Mouse (Mus musculus): ENCODE measurements around the gene Elp4. TPM values are rescaled to one million over a fixed set of nuclear protein-coding genes. Genes with fewer than 3 reads are reported as not detected.

Gene Elp4
- total RNA-seq, 1 experiment = 15.6 TPM

DNA sequence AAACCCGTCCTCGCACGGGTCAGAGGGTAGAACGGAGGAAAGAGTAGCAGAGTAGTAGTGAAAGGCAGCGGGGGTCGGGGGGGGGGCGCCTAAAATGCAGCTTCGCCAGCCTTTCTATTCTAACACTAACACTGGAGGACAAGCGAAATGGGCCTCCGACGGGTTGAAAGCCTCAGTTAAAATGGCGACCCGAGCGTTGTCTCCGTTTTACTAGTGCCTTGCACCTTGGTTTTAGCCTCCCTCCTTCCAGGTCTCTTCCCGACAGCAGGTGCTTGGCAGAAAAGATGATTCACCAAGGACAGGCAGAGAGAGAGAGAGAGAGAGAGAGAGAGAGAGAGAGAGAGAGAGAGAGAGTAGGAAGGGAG, 231.8 kb downstream of the Elp4 start:
- in situ Hi-C loops (cut with MboI; ENCODE audit: low sequenced_read_pairs in 2 of 2, unreplicated experiment in 2 of 2) = loop anchor here in 1 of 2 experiments (5.0 kb wide), 1 partner anchor 540 kb away; no protein-coding TSS in a partner anchor
- no peak for DNase-seq (ENCODE audit: low read depth, low spot score)
- no peak overlapping the region for H3K9ac ChIP-seq (ENCODE audit: insufficient read depth, low read depth, low read length, poor library complexity, severe bottlenecking)
- no peak overlapping the region for H3K27ac ChIP-seq (ENCODE audit: insufficient read depth, low read depth, low read length, poor library complexity, severe bottlenecking)
- no peaks in the 10 kb centered on the region for H3K9me3 ChIP-seq (ENCODE audit: control insufficient read depth, insufficient read depth, low read depth, low read length)
- no peak overlapping the region for H3K4me3 ChIP-seq (ENCODE audit: insufficient read depth in 1 of 2, low read depth in 1 of 2, low read length in 2 of 2, poor library complexity in 1 of 2, severe bottlenecking in 1 of 2)
- H3K4me1 ChIP-seq (ENCODE audit: control insufficient read depth in 2 of 2, insufficient read depth in 2 of 2, low read length in 2 of 2, poor library complexity in 1 of 2) = peaks cover 0 to 4% of the 10 kb centered on the region in 2 experiments; a peak in 1 of 4 replicates
- no peaks in the 10 kb centered on the region for H3K36me3 ChIP-seq (ENCODE audit: control insufficient read depth, insufficient read depth, low read length, poor library complexity, severe bottlenecking)
- TF ChIP-seq HCFC1 (IDR thresholded peaks at IDR 0.05; ENCODE audit: borderline replicate concordance, insufficient read depth, low read length) = no peak
- TF ChIP-seq ZNF384 (IDR thresholded peaks at IDR 0.05; ENCODE audit: low read depth, low read length) = no peak
- TF ChIP-seq ZC3H11A (IDR thresholded peaks at IDR 0.05; ENCODE audit: borderline replicate concordance, low read depth, low read length) = no peak
- no peak for TF ChIP-seq MAFK (IDR thresholded peaks at IDR 0.05; ENCODE audit: insufficient read depth, low read depth, low read length)
- no peak for TF ChIP-seq CHD2 (IDR thresholded peaks at IDR 0.05; ENCODE audit: low read depth, low read length)

GRCm38 (mm10) chr2:105671798-105672595, 232.4 kb downstream of the Elp4 start:
- Histone ChIP-seq H3K27ac (ENCODE audit: insufficient read depth, low read depth, low read length, poor library complexity, severe bottlenecking) (no peak overlapping the region), H3K4me3 (ENCODE audit: insufficient read depth in 1 of 2, low read depth in 1 of 2, low read length in 2 of 2, poor library complexity in 1 of 2, severe bottlenecking in 1 of 2) (no peak overlapping the region), H3K9me3 (ENCODE audit: control insufficient read depth, insufficient read depth, low read depth, low read length) (no peaks in the 10 kb centered on the region), H3K36me3 (ENCODE audit: control insufficient read depth, insufficient read depth, low read length, poor library complexity, severe bottlenecking) (no peaks in the 10 kb centered on the region), H3K9ac (ENCODE audit: insufficient read depth, low read depth, low read length, poor library complexity, severe bottlenecking) (no peak overlapping the region), H3K4me1 (ENCODE audit: control insufficient read depth in 2 of 2, insufficient read depth in 2 of 2, low read length in 2 of 2, poor library complexity in 1 of 2) (peaks cover 0 to 6% of the 10 kb centered on the region in 2 experiments; a peak in 1 of 4 replicates)
- in situ Hi-C loops (cut with MboI; ENCODE audit: low sequenced_read_pairs in 2 of 2, unreplicated experiment in 2 of 2) = loop anchor here in 1 of 2 experiments (5.0 kb wide), 1 partner anchor 540 kb away; no protein-coding TSS in a partner anchor
- no peak for DNase-seq (ENCODE audit: low read depth, low spot score)
- TF ChIP-seq ZC3H11A (IDR thresholded peaks at IDR 0.05; ENCODE audit: borderline replicate concordance, low read depth, low read length) (no peak), CHD2 (IDR thresholded peaks at IDR 0.05; ENCODE audit: low read depth, low read length) (no peak), ZNF384 (IDR thresholded peaks at IDR 0.05; ENCODE audit: low read depth, low read length) (no peak), MAFK (IDR thresholded peaks at IDR 0.05; ENCODE audit: insufficient read depth, low read depth, low read length) (no peak), HCFC1 (IDR thresholded peaks at IDR 0.05; ENCODE audit: borderline replicate concordance, insufficient read depth, low read length) (no peak)

DNA sequence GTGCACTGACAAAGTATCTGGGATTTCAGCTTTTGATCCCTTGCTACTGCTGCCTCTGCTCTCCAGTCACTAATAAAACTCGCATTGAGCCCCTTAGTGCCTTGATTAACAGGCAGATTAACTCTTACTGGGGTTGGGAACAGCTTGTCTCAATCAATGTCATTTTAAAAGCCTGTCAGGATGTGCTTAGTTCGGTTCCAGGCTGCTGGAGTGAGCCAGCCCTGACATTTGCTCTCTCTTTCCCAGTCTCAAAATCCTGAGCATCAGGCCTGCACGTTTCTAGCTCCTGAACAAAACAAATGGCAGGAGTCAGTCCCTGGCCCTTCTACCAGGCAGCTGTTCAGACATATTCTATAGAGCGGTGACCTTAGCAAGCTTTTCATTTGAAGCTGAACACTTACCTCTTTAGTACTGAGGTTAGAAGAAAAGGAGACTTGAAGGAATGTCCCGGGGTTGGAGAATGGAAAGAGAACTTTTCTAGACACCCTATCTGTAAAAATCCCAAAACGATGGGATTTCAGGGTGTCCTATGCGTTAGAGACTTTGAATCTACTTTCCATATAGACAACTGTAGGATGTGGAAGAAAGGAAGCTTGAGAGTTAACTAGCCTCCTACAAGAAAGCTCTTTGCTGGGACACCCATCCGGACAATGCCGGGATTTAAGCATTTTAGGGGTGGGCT, 233.1 kb downstream of the Elp4 start:
- Histone ChIP-seq H3K9ac (ENCODE audit: insufficient read depth, low read depth, low read length, poor library complexity, severe bottlenecking) (no peak overlapping the region), H3K9me3 (ENCODE audit: control insufficient read depth, insufficient read depth, low read depth, low read length) (no peaks in the 10 kb centered on the region), H3K36me3 (ENCODE audit: control insufficient read depth, insufficient read depth, low read length, poor library complexity, severe bottlenecking) (no peaks in the 10 kb centered on the region), H3K27ac (ENCODE audit: insufficient read depth, low read depth, low read length, poor library complexity, severe bottlenecking) (no peak overlapping the region), H3K4me3 (ENCODE audit: insufficient read depth in 1 of 2, low read depth in 1 of 2, low read length in 2 of 2, poor library complexity in 1 of 2, severe bottlenecking in 1 of 2) (no peak overlapping the region), H3K4me1 (ENCODE audit: control insufficient read depth in 2 of 2, insufficient read depth in 2 of 2, low read length in 2 of 2, poor library complexity in 1 of 2) (peaks cover 0 to 9% of the 10 kb centered on the region in 2 experiments; a peak in 1 of 4 replicates)
- no peak for DNase-seq (ENCODE audit: low read depth, low spot score)
- in situ Hi-C loops (cut with MboI; ENCODE audit: low sequenced_read_pairs in 2 of 2, unreplicated experiment in 2 of 2) = loop anchor here in 1 of 2 experiments (5.0 kb wide), 1 partner anchor 539 kb away; no protein-coding TSS in a partner anchor
- TF ChIP-seq CHD2 (IDR thresholded peaks at IDR 0.05; ENCODE audit: low read depth, low read length) (no peak), MAFK (IDR thresholded peaks at IDR 0.05; ENCODE audit: insufficient read depth, low read depth, low read length) (no peak), ZNF384 (IDR thresholded peaks at IDR 0.05; ENCODE audit: low read depth, low read length) (no peak), ZC3H11A (IDR thresholded peaks at IDR 0.05; ENCODE audit: borderline replicate concordance, low read depth, low read length) (no peak), HCFC1 (IDR thresholded peaks at IDR 0.05; ENCODE audit: borderline replicate concordance, insufficient read depth, low read length) (no peak)

DNA sequence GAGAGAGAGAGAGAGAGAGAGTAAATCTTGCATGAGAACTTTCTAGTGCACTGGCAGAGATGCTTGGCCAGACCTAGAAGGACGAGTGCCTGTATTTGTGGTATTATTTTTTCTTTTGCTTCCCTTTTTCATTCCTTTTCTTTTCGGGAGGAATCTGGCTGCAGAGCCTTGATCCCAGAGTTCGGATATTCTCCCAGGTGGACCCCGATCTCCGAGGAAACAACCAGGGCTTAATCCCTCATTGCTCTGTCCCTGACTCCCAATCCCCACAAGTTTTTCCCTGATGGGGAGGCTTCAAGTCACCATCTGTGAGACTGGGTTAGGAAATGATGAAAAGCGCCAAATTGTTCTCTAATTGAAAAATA, 233.7 kb downstream of the Elp4 start:
- in situ Hi-C loops (cut with MboI; ENCODE audit: low sequenced_read_pairs in 2 of 2, unreplicated experiment in 2 of 2) = loop anchor here in 1 of 2 experiments (5.0 kb wide), 1 partner anchor 538 kb away; no protein-coding TSS in a partner anchor
- H3K4me3 ChIP-seq (ENCODE audit: insufficient read depth in 1 of 2, low read depth in 1 of 2, low read length in 2 of 2, poor library complexity in 1 of 2, severe bottlenecking in 1 of 2) = no peak overlapping the region

More for the DNA sequence above, 233.7 kb downstream of the Elp4 start:
- Histone ChIP-seq H3K9me3 (ENCODE audit: control insufficient read depth, insufficient read depth, low read depth, low read length) (no peaks in the 10 kb centered on the region), H3K27ac (ENCODE audit: insufficient read depth, low read depth, low read length, poor library complexity, severe bottlenecking) (no peak overlapping the region), H3K36me3 (ENCODE audit: control insufficient read depth, insufficient read depth, low read length, poor library complexity, severe bottlenecking) (no peaks in the 10 kb centered on the region), H3K4me1 (ENCODE audit: control insufficient read depth in 2 of 2, insufficient read depth in 2 of 2, low read length in 2 of 2, poor library complexity in 1 of 2) (peaks cover 0 to 9% of the 10 kb centered on the region in 2 experiments; a peak in 1 of 4 replicates), H3K9ac (ENCODE audit: insufficient read depth, low read depth, low read length, poor library complexity, severe bottlenecking) (no peak overlapping the region)
- TF ChIP-seq MAFK (IDR thresholded peaks at IDR 0.05; ENCODE audit: insufficient read depth, low read depth, low read length) (no peak), CHD2 (IDR thresholded peaks at IDR 0.05; ENCODE audit: low read depth, low read length) (no peak), HCFC1 (IDR thresholded peaks at IDR 0.05; ENCODE audit: borderline replicate concordance, insufficient read depth, low read length) (no peak)
- DNase-seq (ENCODE audit: low read depth, low spot score) = no peak

Data from ES-E14 (cell line).